Mouse (Mus musculus): ENCODE results near the gene Nfkbib.

Gene Nfkbib

DNA sequence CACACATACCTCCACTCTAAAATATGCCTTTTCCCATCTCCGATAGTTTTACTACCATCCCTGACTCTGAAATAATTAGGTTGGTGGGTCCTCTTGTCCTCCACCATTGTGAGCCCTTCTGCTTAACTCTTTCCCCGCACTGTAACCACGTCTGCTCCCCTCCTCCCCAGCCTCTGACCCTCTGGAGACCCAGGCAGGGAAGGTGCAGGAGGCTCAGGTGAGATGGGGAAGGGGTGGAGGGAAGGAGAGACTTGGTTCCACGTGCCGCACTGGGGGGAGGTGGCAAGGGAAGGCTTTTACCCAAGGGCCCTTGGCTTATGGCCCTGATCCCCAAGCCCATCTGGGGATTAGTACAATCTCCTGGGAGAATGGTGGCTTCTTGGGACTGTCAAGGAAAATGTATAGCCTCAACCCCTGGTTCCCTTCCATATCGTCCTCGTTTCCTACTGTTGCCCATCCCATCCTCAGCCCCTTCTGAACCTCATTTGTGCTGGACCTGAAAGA lies at the start of gene Nfkbib:
Gene Nfkbib (minus strand): TSS at position 51 of the 504 bp plus-strand sequence.
- peak; percentile 68 for DNase-seq

DNA sequence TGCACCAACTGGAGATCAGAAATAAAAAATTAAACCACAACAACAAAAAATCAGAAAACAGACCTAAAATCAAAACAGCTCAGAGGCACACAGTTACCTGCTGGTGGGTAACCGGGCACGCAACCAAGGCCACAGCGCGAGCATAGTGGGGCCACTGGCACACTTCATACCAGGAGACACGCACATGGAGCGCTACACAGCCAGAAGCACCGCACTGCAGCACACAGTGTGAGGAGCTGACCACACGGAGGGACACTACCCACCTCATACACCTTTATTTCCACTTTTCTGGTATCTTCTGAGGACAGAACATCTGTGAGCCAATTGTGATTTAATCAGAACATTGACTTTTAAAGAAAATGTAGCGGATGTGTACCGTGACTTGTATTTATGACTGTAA lies 49.6 kb upstream of the Nfkbib start:
- no peak for DNase-seq

DNA sequence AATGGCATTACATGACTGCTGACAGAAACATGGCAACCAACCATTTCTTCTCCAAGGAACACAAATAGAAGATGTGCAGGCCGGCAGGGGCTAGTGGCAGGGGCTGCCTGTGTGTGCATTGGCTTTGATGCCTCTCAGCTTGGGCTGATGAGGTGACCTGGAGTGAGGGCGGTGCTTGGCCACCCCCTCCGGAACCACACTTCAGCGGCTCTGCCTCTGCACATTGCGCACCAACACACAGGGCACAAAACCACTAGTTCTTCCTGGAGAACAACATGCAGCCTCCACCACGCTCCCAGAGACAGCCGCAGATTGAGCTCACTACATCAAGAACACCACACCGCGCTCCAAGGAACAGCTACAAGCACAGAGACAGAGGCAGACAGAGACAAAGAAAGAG lies 48.9 kb upstream of the Nfkbib start:
- DNase-seq: no peak

DNA sequence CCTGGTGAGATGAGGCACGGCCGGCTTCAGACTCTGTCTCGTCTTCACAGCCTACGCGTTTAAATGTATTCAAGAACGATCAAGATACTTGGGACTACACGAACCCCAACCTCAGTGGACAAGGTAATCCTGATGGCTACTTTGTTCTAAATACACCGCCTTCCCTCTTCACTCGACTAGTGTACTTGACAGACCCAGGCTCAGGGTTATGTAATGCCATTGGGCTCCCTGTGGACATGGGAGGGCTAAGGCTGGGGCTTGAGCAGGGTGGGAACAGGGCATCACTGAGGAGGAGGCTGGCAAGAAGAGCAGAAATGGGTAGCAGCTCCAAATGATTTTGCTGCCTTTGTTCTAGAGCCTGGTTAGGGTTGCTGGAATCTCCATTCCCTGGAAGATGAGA lies 47.9 kb upstream of the Nfkbib start:
- DNase-seq: no peak

DNA sequence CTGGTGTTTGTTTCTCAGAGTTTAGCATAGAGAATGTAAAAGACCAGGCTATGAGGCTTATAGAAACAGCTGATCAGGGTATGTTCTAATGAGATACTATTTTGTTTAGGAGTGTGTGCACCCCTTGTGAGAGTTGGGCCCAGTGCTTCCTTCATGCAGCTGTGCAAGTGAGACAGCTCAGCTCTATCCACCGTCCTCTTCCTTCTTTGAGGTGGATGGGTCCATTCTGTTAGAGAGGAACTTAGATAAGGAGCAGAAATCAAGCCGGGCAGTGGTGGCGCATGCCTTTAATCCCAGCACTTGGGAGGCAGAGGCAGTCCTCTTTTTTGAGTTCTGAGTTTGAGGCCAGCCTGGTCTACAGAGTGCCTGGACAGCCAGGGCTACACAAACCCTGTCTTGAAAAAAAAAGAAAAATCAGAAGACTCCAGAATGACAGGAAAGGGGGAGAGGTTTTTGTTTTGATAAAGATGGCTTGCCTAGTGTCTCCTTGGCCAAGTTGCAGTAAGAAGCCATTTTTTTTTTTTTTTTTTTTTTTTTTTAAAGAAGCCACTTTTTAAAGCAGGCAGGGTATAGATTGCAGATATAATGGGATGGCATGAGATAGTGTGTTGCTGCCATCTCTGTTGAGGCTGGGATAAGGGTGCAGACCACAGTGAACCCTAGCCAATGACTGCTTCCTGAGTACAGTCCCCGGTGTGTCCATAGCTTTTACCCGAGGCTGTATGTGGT lies 47.2 kb upstream of the Nfkbib start:
- no peak for DNase-seq

DNA sequence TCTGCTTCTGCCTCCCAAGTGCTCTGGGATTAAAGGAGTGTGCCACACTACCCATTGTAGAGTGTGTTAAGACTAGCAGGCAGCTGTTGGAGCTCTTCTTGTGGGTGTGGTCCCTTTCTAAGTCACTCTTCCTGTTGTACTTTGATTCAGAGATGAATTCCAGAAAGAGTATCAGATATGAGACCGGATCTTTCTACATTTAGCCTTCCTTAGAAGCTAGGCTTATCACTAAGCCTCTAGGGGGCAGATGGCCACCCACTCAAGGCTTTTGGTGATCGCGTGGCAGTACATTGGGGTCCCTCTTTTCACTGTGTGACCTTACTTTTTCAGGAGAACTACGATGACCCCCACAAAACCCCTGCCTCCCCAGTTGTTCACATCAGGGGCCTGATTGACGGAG lies 45.6 kb upstream of the Nfkbib start:
- DNase-seq: peak; percentile 45

DNA sequence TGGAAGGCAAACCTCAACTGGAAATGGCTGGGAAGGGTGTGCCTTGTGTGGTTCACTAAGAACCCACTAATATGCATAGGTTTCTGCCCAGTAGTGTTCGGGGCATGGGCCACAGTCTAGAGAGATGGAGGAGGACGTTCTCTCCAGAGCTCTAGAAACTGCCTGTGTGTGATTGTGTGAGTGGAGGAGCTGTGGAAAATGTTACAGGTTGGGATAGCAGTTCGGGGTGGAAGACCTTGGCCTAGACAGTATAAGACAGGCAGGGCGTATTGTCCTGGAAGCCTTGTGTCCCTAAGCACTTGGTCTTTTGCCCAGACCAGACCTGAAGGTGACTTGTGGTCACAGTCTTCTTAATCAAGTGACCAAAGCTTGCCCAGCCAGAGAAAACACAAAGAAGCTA lies 45.1 kb upstream of the Nfkbib start:
- DNase-seq: peak; percentile 47

DNA sequence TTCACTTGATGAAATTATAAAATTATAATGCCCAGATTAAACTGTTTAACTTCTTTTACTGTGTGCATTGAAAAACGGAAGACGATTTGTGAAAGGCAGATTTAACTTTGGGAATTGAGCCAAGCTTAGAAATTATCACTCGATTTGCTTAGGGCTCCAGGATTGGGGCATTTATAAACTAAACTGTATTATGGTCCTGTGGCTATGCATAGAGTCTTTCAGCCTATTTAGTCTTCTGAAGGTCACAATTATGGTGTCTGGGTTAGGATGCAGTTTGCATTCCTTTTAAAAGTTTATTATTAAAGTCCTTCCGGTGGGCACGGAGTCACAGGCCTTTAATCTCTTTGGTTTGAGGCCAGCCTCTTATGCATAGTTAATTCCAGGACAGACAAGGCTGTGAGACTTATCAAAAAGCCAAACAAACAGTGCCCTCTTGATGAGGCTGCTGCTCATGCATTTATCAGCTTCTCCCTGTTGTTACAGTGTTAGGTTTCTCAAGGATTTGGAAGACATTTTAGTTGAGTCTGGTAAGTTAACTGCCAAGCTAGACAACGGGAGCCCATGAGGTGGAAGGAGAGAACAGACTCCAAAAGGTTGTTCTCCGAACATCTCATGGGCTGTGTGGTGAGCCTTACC lies 44.4 kb upstream of the Nfkbib start:
- DNase-seq: peak; percentile 52

DNA sequence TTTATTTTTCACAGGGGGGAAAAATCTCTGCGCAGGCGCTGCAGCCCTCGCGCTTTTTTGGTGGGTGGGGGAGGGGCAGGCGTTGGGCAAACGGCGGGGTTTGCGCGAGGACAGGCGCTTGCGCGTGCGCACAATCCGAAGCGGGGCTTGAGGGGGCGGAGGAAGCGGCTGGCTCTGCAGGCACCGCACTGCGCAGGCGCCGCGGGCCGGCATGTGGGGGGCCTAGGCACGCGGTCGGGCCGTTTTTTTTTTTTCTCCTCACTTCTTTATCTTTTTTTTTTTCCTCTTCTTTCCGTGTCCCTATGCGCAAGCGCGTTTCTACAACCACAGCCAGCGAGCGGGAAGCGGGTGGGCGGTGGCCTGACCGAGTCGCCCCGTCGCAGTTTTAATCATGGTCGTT lies 43.9 kb upstream of the Nfkbib start:
- DNase-seq: peak; percentile 94

DNA sequence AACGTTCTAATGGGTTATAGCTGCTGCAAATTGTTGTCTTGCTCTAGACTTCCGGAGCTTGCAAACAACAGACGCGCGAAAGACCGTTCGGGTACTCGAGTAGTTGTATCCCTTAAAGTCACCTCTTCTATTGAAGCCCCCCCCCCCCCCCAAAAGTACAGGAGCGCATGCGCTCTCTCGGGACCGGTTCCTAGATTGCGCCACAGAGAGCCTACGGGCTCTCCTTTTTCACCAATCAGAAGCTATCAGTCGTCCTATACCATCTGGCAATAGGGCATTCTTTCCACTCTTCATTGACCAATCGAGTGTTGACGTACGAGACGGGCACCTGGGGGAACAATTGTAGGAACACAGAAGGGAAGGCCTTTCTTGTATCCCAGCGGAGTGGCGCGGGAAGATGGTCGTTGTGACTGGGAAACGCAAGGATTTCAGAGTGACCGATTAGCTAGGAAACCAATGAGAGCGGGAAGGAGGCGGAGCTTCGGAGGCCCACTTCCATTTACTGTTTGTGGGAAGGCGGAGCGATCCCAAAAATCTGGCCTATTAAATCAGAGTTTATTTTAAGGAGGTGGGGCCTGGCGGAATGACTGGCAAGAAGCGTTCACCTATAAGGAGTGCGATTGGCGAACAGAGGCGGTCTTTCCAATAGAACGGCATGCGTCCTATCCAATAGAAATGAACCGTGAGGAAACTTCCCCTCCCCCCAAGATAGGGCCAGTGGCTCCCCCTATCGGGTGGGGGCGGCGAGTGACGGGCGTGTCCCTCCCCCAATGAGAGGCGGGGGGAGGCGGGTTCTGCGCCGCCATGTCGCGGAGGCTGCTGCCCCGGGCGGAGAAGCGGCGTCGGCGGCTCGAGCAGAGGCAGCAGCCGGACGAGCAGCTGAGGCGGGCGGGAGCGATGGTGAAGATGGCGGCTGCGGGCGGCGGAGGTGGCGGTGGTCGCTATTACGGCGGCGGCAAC lies 43.1 kb upstream of the Nfkbib start:
- peak; percentile 100 for DNase-seq

DNA sequence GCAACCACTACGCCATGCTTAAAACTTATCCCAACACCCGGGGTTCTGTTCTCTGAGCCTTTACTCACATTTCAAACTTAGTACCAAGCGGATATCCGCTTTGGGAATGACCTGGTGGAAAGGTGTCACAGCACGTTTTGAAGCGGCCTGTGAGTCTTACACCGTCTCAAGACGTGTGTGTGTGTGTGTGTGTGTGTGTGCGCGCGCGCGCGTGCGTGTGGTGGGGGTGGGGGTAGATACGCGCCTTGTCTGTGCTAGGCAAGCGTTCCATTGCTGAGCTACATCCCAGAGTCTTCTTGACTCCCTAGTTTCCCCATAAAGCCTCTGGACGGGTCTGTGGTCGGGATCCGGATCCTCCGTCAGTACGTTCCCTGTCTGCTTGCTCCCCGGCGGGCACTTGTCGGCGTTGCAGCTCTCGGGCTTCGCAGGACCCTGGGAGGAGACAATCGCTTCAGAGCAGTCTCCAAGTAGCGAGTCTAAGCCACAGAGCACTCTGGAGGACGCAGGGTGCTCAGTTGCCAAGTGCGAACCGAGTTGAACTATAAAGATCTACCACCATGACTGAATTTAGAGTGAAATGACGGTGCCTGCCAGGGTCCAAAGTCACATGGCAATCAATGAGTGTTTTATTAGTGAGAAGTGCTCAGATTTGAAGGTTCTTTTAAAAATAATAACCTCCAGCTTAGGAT lies 42.2 kb upstream of the Nfkbib start:
- peak; percentile 82 for DNase-seq

DNA sequence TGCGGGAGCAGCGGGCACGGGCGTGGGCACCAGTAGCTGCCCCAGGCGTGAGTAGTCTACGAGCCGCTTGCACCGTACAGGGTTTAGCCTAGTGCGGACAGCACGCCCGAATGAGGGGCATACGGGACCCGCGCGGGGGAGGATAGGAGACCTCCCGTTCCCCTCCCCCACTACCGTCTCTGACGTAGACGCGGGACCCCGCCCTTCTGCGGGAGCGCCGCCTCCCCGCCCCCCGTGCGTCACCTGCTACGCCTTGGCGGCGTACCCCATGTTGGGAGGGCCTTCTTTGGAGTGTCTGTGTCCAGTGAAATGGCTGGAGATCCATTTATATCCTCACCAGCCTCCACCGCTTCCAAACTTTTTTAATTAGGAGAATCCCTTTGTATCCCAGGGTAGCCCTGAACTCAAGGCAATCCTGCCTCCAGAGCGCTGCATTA lies 41.7 kb upstream of the Nfkbib start:
- DNase-seq: peak; percentile 96

DNA sequence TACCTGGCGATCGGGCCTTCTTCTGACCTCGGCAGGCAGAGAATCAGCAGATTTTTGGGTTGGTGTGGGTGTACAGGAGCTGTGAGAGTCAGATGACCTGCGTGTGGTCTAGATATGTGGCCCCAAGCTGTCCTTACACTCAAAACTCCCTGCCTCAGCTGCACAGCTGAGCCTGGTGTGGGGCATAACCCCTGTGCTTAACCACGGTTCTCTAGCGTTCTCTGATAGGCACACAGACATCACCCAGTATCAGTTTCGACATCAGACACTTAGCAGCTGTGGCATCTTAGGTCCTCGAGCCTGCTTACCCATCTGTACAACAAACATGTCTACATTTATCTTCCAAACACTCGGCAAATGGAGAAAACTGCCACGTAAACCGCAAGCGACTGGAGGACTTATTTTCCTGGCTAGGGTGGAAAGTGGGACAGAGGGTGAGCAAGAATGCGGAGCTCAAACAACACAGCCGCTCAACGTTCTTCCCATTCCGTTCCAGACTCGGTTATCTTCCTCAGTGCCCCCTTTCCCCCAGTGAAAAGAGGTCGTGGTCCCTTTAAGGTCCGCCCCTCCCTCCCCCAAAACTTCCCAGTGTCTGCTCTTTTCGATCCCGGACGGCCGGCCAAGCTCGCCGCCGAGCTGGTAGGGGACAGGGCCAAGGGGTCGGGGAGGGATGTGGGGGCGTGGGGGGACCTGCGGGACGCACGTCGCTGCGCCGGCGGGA lies 41.1 kb upstream of the Nfkbib start, which contains the start of gene Hnrnpl:
Gene Hnrnpl (plus strand): TSS at position 321 of the 721 bp plus-strand sequence.
- peak; percentile 66 for DNase-seq

DNA sequence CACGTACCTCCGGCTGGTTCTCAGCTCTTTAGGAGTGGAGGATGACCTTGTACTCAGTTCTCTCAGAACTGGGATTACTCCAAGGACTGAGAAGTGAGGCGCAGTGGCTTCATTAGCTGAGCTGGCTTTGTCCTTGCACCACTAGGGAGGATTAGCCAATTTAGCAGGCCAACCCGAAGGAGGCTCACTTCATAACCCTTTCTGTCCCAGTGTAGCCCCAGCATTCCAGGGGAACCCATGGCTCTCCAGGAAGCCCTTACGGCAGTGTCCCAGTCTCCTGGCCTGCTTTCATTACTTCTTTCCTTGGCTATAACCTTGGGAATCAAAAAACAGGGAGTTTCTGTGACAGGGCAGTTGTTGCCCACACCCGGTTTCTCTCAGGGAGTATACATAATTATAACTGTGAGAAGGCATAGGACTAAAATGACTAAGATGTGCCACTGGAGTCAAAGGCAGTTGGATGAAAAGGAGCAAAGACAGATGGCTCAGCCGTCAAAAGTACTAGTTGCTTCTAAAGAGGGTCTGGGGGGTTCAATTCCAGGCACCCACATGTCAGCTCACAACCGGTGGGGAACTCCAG lies 40.4 kb upstream of the Nfkbib start:
- DNase-seq: peak; percentile 65

DNA sequence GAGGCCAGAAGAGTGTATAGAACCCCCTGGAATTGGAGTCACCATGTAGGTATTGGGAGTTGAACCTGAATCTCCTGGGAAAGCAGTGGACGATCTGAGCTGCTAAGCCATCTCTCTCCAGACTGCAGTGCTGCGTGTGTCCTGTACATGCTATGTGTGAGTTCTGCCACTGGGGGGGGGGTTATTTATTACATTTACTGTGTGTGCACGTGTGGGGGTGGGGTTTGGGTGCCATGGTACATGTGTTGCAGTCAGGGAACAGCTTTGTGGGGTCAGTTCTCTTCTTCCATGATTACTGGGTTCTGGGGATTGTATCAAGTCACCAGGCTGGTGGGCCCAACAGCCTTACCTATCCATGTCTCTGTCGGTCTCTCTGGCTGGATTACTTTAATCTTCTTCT lies 39.6 kb upstream of the Nfkbib start:
- peak; percentile 49 for DNase-seq

DNA sequence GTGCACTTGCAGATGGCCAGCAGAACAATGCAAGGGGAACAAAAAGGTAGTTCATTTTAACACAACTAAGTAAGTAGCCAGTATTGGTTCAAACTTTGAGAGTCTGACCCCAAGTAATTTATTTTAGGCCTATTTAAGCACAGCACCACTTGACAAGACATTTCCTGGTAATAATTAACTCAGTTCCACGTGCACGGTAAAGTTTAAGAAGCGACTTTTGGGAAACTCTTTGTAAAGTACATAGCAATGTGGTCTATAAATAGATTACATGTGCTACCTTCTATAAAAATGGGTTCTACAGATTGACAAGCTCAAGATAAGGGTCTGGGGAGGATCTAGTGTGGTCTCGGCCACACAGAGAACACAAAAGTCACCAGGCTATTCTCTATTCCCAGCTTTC lies 36.4 kb upstream of the Nfkbib start:
- no peak for DNase-seq

DNA sequence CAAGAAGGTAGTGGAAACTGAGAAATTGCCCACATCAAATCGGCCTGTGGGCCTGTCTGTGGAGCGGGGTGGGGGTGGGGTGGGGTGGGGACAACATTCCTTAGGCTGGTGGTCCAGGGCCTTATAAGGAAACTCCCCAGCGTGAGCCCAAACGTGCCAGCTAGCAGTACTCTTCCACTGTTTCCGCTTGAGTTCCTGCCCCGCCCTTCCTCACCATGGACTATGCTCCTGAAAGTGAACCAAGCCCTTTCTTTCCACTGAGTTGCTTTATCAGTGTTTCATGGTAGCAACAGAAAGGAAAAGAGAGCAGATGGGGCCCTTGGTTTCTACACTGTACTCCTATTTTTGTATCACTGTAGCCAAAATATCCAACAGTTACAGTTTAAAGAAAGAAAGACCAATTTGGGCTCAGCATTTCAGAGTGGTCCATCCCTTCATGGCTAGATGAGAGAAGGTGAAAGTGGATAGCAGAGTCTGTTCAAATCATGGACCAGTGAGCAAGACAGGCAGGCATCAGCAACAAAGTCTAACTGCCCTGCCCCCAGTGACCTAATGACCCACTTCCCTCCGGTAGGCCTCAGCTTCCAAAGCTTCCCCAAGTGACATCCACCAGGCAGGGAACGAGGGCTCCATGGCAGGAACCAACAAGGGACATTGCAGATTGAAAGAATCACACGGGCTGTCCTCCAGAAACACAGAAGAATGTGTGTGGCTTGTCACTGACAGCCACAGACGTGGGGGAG lies 35.7 kb upstream of the Nfkbib start:
- no peak for DNase-seq

DNA sequence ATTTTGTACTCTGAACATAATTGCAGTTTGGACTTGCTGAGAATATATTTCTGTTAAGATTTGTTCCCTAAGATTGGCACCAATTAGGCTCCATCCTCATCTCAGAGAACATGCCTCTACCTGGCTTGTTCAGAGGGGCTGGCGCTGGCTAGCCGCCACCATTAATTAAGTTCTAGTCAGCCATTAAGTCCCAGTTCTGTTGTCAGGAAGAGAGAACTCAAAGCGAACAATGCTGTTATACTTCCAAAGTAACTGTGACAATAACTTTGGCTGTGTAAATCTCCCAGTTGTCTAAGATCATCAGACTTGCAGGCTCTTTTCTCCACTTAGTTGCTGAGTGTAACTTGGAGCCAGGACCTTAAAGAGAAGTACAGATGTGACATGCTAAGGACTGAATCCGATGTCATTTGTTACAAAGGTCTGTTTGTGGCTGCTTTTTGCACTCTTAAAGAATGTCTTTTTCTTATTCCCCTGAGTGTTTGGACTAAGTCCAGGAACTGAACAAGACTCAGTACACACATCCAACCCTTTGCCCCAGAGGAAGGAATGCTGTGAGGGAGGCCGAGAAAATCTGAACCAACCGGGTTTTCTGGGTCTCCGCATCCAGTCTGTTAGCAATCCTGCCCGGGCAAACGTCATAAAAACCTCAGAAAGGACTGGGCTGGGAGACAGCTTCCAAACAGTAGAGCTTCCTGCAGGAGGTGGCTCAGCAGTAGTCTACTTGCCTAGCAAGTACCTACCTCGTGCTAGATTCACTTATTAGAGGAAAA lies 34.8 kb upstream of the Nfkbib start:
- no peak for DNase-seq

DNA sequence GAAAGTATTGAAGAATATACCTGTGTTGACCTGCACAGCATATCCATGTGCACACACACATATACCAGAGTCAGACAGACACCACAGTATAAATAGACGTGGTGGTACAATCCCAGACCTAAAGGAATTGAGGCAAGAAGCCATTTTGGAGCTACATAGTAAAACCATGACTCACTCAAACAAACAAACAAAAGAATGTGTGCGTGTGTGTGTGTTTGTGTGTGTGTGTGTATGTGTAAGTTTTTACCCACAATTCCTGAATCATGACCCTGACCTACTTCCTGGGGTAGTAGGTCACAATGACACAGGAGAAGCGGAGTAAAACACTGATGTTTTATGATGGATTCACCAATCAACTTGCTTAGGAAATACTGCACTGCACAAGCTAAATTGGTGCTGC lies 34.1 kb upstream of the Nfkbib start:
- no peak for DNase-seq

DNA sequence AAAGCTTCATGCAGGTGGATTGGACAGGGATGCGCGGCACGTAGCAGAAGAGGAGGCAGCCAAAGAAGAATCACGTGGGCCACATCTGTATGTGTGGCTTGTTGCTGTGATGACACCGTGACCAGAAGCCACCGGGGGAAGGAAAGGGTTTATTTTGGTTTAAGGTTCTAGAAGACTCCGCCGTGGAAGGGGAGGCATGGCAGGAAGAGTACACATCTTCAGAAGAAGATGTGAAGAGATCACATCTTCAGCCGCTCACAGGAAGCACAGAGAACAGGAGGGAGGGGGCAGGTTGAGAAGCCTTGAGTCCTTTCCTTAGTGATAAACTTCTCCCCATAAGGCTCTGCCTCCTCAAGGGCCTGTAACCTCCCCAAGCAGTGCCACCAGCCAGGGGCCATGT lies 32.7 kb upstream of the Nfkbib start:
- DNase-seq: no peak
